28 mouse cellular contexts compared by ENCODE assay signal in the genomic region with DNA sequence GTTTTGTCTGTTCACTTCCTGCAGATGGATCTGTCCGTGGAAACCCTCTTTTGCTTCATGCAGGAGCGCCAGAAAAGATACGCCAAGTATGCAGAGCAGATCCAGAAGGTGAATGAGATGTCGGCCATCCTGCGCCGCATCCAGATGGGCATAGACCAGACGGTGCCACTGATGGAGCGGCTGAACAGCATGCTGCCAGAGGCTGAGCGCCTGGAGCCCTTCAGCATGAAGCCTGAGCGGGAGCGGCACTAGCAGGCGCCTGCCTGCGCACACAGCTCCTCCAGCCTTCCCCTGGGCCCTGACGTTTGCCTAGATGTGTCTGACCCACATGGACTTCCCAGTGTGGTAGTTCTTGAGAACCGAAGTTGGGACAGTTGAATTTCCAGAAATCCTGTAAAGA.
DNase-seq lines count a peak whose midpoint lies in the region; ATAC-seq lines count a peak whose summit lies in the region.
"Had no signal": no experiment of that assay in that cellular context is flagged by ENCODE, and none has a peak within 500 bp of the region (broad histone marks: within the 10 kb centered on the region; RNA-seq: fewer than 3 reads in every experiment).

No protein-coding gene starts in this region.

- H3K9me3 ChIP-seq in midbrain, embryonic 13.5 days, result no peaks in the 10 kb centered on the region
- no peaks in the 10 kb centered on the region for H3K9me3 ChIP-seq in midbrain, embryonic 11.5 days (ENCODE audit: control insufficient read depth, low read length)
- H3K9me3 ChIP-seq: embryonic facial prominence, embryonic 12.5 days; heart, embryonic 15.5 days; limb, embryonic 10.5 days; limb, embryonic 15.5 days; neural tube, embryonic 13.5 days had no signal

- no peak overlapping the region for H3K9ac ChIP-seq in midbrain, embryonic 13.5 days (replicated peaks)
- no peak overlapping the region for H3K9ac ChIP-seq in midbrain, embryonic 11.5 days (ENCODE audit: low read length)
- H3K9ac ChIP-seq: embryonic facial prominence, embryonic 12.5 days; heart, embryonic 15.5 days; limb, embryonic 15.5 days; liver, embryonic 14.5 days; neural tube, embryonic 13.5 days had no signal

- peak; percentile 50; the same call in 1 of the 2 replicates for ATAC-seq in frontal cortex, adult (ENCODE audit: low TSS enrichment)
- ATAC-seq in midbrain, embryonic 13.5 days, result peak; percentile 48
- no peak for ATAC-seq in midbrain, embryonic 11.5 days (ENCODE audit: low FRiP score)
- ATAC-seq: activated CD4-positive, CD25-positive, alpha-beta regulatory T cell, adult 4 months; intestine, postnatal 0 days had no signal

- H3K27ac ChIP-seq in midbrain, embryonic 13.5 days, result no peak overlapping the region
- H3K27ac ChIP-seq in midbrain, embryonic 11.5 days (ENCODE audit: low read depth, low read length), result no peak overlapping the region
- H3K27ac ChIP-seq: embryonic facial prominence, embryonic 12.5 days; heart, embryonic 15.5 days; limb, embryonic 10.5 days; limb, embryonic 15.5 days; liver, embryonic 14.5 days; macrophage; neural tube, embryonic 13.5 days had no signal

- DNase-seq in cerebellum, postnatal 10 days, result peak; percentile 30 to 52
- no peak for DNase-seq in cerebellum, adult 11-12 months
- DNase-seq in frontal cortex, postnatal 36 days (ENCODE audit: low spot score in 2 of 2), result no peak
- DNase-seq in midbrain, embryonic 11.5 days (ENCODE audit: low spot score, missing footprints), result no peak
- peak; percentile 41 for DNase-seq in ZHBTc4 (ENCODE audit: low read depth, low spot score)
- no peak for DNase-seq in kidney, adult 18-20 months
- DNase-seq: adrenal gland, adult 2 months; adrenal gland, postnatal 36 days; cerebellum, adult 8-10 months; cerebellum, postnatal 36 days; gastrocnemius, postnatal 14 days; kidney, postnatal 14 days; layer of hippocampus, adult 9-11 months; lung, adult 2 months; lung, postnatal 10 days had no signal

- H3K4me1 ChIP-seq in midbrain, embryonic 13.5 days (replicated peaks), result no peaks in the 10 kb centered on the region
- H3K4me1 ChIP-seq in midbrain, embryonic 11.5 days (ENCODE audit: control insufficient read depth, insufficient read depth, low read length), result no peaks in the 10 kb centered on the region
- H3K4me1 ChIP-seq: embryonic facial prominence, embryonic 12.5 days; limb, embryonic 15.5 days had no signal

- no peaks in the 10 kb centered on the region for H3K27me3 ChIP-seq in midbrain, embryonic 13.5 days
- H3K27me3 ChIP-seq in midbrain, embryonic 11.5 days (ENCODE audit: control insufficient read depth, insufficient read depth, low read length), result no peaks in the 10 kb centered on the region
- H3K27me3 ChIP-seq: CH12.LX; embryonic facial prominence, embryonic 12.5 days; heart, embryonic 15.5 days; limb, embryonic 15.5 days; neural tube, embryonic 13.5 days had no signal

- no peak overlapping the region for H3K4me2 ChIP-seq in midbrain, embryonic 13.5 days (replicated peaks)
- no peak overlapping the region for H3K4me2 ChIP-seq in midbrain, embryonic 11.5 days
- H3K4me2 ChIP-seq: embryonic facial prominence, embryonic 12.5 days; limb, embryonic 15.5 days; neural tube, embryonic 13.5 days had no signal

- no peak overlapping the region for H3K4me3 ChIP-seq in midbrain, embryonic 13.5 days (replicated peaks)
- no peak overlapping the region for H3K4me3 ChIP-seq in midbrain, embryonic 11.5 days (ENCODE audit: low read depth, low read length)
- H3K4me3 ChIP-seq: embryonic facial prominence, embryonic 12.5 days; heart, embryonic 15.5 days; limb, embryonic 10.5 days; limb, embryonic 15.5 days; myocyte; neural tube, embryonic 13.5 days had no signal

- WGBS in midbrain, embryonic 13.5 days, result 92% methylated on average over 15 of the region's 15 CpGs
- 87% methylated on average over 15 of the region's 15 CpGs for WGBS in midbrain, embryonic 11.5 days

- peaks cover 20% of the 10 kb centered on the region for H3K36me3 ChIP-seq in midbrain, embryonic 13.5 days
- H3K36me3 ChIP-seq in midbrain, embryonic 11.5 days (ENCODE audit: control insufficient read depth, insufficient read depth, low read length), result no peaks in the 10 kb centered on the region
- H3K36me3 ChIP-seq: embryonic facial prominence, embryonic 12.5 days; heart, embryonic 15.5 days had no signal

Comparison
In these comparisons a context has a peak if more than half of its experiments do, and no peak if none do; other contexts are left out.
1. DNase-seq: peak in cerebellum, postnatal 10 days (2 of 2) and ZHBTc4 (single experiment); none in cerebellum, adult 11-12 months (single experiment), frontal cortex, postnatal 36 days (0 of 2), midbrain, embryonic 11.5 days (single experiment) and kidney, adult 18-20 months (single experiment).